Mouse (Mus musculus) ES-Bruce4 (cell line): ENCODE measurements around the gene Kdm3a. TPM values are rescaled to one million over a fixed set of nuclear protein-coding genes. Genes with fewer than 3 reads are reported as not detected.

Source experiments
- H3K27ac ChIP-seq: 2 replicates; pipeline ENCODE4 v1.5.1; 2012; ENCODE audit warnings: low read length, inconsistent platforms; ENCODE audit not compliant: insufficient read depth
- H3K27me3 ChIP-seq: 2 replicates; pipeline ENCODE4 v1.6.1; 2012; ENCODE audit warnings: mild to moderate bottlenecking, low read length, inconsistent platforms; ENCODE audit not compliant: control insufficient read depth, poor library complexity, insufficient read depth, severe bottlenecking
- H3K36me3 ChIP-seq: 2 replicates; pipeline ENCODE4 v1.6.1; 2012; ENCODE audit warnings: inconsistent platforms, mild to moderate bottlenecking, low read length, moderate library complexity; ENCODE audit not compliant: control insufficient read depth, poor library complexity, insufficient read depth, severe bottlenecking
- H3K4me1 ChIP-seq: one replicate; pipeline ENCODE4 v1.8.1; 2011; ENCODE audit warnings: low read length; ENCODE audit not compliant: control insufficient read depth, insufficient read depth
- H3K4me3 ChIP-seq: 2 replicates; pipeline ENCODE4 v1.5.1; 2011; ENCODE audit warnings: low read depth, mild to moderate bottlenecking, low read length
- H3K9ac ChIP-seq: 2 replicates; pipeline ENCODE4 v1.6.1; 2012; ENCODE audit warnings: low read depth, mild to moderate bottlenecking, inconsistent platforms; ENCODE audit not compliant: poor library complexity, severe bottlenecking
- H3K9me3 ChIP-seq: replicated peaks from 2 replicates; pipeline ENCODE4 v1.6.1; 2012; ENCODE audit warnings: mild to moderate bottlenecking, low read length, inconsistent platforms; ENCODE audit not compliant: control insufficient read depth, poor library complexity, insufficient read depth, severe bottlenecking
- CTCF ChIP-seq: IDR thresholded peaks from one replicate; pipeline ENCODE4 v1.8.1; 2011; ENCODE audit warnings: low read depth, low read length
- EP300 ChIP-seq: IDR thresholded peaks from 2 replicates; pipeline ENCODE4 v1.6.1; 2011; ENCODE audit warnings: low read depth, low read length; ENCODE audit not compliant: insufficient read depth
- POLR2A ChIP-seq: IDR thresholded peaks from one replicate; pipeline ENCODE4 v1.8.1; 2011; ENCODE audit warnings: low read length; ENCODE audit not compliant: insufficient read depth
- polyA plus RNA-seq: library from polyadenylated mRNA; stranded (reverse); fragments of >200 nt; gene quantifications from 2 replicates; pipeline ENCODE4 v1.2.4, GENCODE M21; 2011; ENCODE audit warnings: low read depth; ENCODE audit not compliant: missing spikeins, insufficient read depth, insufficient read length

The Kdm3a gene
- polyA plus RNA-seq, 1 experiment = 49.3 TPM

GRCm38 (mm10) chr6:71624723-71625122 lies 8.1 kb downstream of the Kdm3a start:
- Histone ChIP-seq H3K9ac (no peak overlapping the region), H3K4me1 (peaks cover 2% of the 10 kb centered on the region), H3K27me3 (no peaks in the 10 kb centered on the region), H3K27ac (no peak overlapping the region), H3K9me3 (no peaks in the 10 kb centered on the region), H3K4me3 (no peak overlapping the region), H3K36me3 (peaks cover 49% of the 10 kb centered on the region)
- TF ChIP-seq POLR2A (no peak), EP300 (no peak), CTCF (no peak)

- H3K9me3 ChIP-seq = no peaks in the 10 kb centered on the region
- no peak for TF ChIP-seq EP300
- no peak for TF ChIP-seq CTCF
- no peak for TF ChIP-seq POLR2A
- no peak overlapping the region for H3K4me3 ChIP-seq
- no peak overlapping the region for H3K9ac ChIP-seq
- H3K27ac ChIP-seq = no peak overlapping the region
- H3K36me3 ChIP-seq = peaks cover 34% of the 10 kb centered on the region
- no peaks in the 10 kb centered on the region for H3K27me3 ChIP-seq
- no peaks in the 10 kb centered on the region for H3K4me1 ChIP-seq
Measured at GRCm38 (mm10) chr6:71621981-71622380, 10.8 kb downstream of the Kdm3a start.

GRCm38 (mm10) chr6:71621551-71621950 lies 11.2 kb downstream of the Kdm3a start:
- Histone ChIP-seq H3K27me3 (no peaks in the 10 kb centered on the region), H3K27ac (no peak overlapping the region), H3K9ac (no peak overlapping the region), H3K4me1 (no peaks in the 10 kb centered on the region), H3K36me3 (peaks cover 38% of the 10 kb centered on the region), H3K9me3 (no peaks in the 10 kb centered on the region), H3K4me3 (no peak overlapping the region)
- no peak for TF ChIP-seq CTCF
- TF ChIP-seq POLR2A = no peak
- TF ChIP-seq EP300 = no peak

GRCm38 (mm10) chr6:71616959-71617358 lies 15.8 kb downstream of the Kdm3a start:
- H3K4me3 ChIP-seq = no peak overlapping the region
- no peak overlapping the region for H3K27ac ChIP-seq
- no peaks in the 10 kb centered on the region for H3K4me1 ChIP-seq
- no peak overlapping the region for H3K9ac ChIP-seq
- H3K27me3 ChIP-seq = no peaks in the 10 kb centered on the region
- H3K9me3 ChIP-seq = no peaks in the 10 kb centered on the region
- H3K36me3 ChIP-seq = peaks cover 31% of the 10 kb centered on the region
- TF ChIP-seq CTCF = no peak
- TF ChIP-seq POLR2A = no peak
- no peak for TF ChIP-seq EP300

GRCm38 (mm10) chr6:71613225-71613624 lies 19.6 kb downstream of the Kdm3a start:
- no peaks in the 10 kb centered on the region for H3K27me3 ChIP-seq
- H3K36me3 ChIP-seq = peaks cover 37% of the 10 kb centered on the region
- TF ChIP-seq CTCF = no peak
- TF ChIP-seq POLR2A = no peak
- TF ChIP-seq EP300 = no peak

DNA sequence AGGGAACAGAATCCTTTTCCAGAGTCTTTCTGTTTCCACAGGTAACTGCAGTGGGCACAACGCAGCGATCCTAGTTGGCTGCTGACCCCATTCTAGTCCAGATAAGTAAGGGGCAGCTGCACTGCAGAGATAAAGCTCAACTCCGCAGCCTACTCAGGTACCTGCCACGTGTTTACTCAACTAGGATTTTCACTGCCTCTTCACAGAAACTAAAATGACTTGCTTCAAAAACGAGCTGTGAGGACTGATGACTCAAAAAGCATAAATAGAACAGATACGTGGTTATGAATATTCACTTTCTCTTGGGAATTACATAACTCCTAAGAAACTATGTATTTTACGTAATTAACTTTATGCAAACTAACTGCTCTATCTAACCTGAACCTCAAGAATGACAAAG lies 22.8 kb downstream of the Kdm3a start:
- H3K27me3 ChIP-seq = no peaks in the 10 kb centered on the region
- H3K36me3 ChIP-seq = peaks cover 30% of the 10 kb centered on the region
- H3K9me3 ChIP-seq = no peaks in the 10 kb centered on the region
- H3K9ac ChIP-seq = no peak overlapping the region
- TF ChIP-seq EP300 (no peak), POLR2A (no peak), CTCF (no peak)
- no peaks in the 10 kb centered on the region for H3K4me1 ChIP-seq
- H3K4me3 ChIP-seq = no peak overlapping the region
- H3K27ac ChIP-seq = peak overlapping the region; percentile 70

More at GRCm38 (mm10) chr6:71613225-71613624, 19.6 kb downstream of the Kdm3a start:
- no peaks in the 10 kb centered on the region for H3K4me1 ChIP-seq
- no peak overlapping the region for H3K27ac ChIP-seq
- H3K4me3 ChIP-seq = no peak overlapping the region
- H3K9me3 ChIP-seq = no peaks in the 10 kb centered on the region
- H3K9ac ChIP-seq = no peak overlapping the region

DNA sequence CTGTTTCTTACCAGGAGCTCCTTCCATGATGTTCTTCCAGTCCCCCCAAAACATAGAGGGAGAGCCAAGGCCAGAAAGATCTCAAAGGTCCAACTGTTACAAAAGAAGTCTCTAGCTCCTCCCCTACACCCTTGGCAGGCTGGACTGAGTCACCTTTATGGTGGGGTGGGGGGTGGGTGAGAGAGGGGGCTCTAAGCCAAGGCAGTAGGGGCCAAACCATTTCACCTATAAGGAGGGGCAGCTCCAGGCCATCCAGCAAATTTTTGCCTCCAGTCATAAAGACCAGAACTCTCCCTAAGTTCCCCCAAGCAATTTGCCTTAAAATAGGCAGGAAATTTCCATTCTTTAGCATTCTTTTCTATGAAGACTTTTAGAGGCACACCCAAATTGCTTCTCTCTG lies 23.8 kb downstream of the Kdm3a start:
- Histone ChIP-seq H3K36me3 (peaks cover 35% of the 10 kb centered on the region), H3K27me3 (no peaks in the 10 kb centered on the region), H3K4me1 (no peaks in the 10 kb centered on the region), H3K9ac (no peak overlapping the region), H3K4me3 (no peak overlapping the region), H3K9me3 (no peaks in the 10 kb centered on the region), H3K27ac (peak overlapping the region; percentile 98)
- TF ChIP-seq POLR2A (no peak), EP300 (peak; percentile 85; the same call in 1 of the 2 replicates)
